Mouse (Mus musculus): ENCODE results near the gene Catsper1.

DNA sequence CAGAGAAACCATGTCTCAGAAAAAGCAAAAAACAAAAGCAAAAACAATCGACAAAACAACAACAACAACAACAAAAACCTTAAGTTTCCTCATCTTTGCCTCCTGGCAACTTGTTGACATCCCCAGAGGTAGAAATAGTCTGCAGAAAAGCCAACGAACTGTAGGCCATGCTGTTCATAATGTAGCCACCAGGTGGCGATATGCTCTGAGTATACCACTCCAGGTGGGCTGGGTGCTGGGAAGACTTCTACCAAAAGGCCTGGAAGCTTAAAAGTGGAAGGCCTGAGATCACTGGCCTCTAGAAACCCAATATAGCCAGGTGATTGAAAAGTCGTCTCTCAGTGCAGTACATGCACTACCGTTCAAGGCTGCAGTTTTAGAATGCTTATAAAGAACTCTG, 2.4 kb downstream of the Catsper1 start:
- no peak for TF ChIP-seq POLR2A (IDR thresholded peaks at IDR 0.05; ENCODE audit: control insufficient read depth, low read depth, low read length)
- peak; percentile 71; the same call in 1 of the 2 replicates for TF ChIP-seq CTCF (IDR thresholded peaks at IDR 0.05; ENCODE audit: control insufficient read depth, insufficient read depth, insufficient replicate concordance, low read depth, low read length)
